Mouse (Mus musculus) adrenal gland, postnatal 36 days (tissue): ENCODE results near the gene Iqcj. TPM values are rescaled to one million over a fixed set of nuclear protein-coding genes. Genes with fewer than 3 reads are reported as not detected.

ENCODE experiments used
- DNase-seq, 2 experiments: peaks; one replicate each; pipeline ENCODE4 v3.0.0; 2021; ENCODE audit warnings: mixed read lengths in 1 of 2
- total RNA-seq, 2 experiments: library from RNA; stranded (reverse); gene quantifications; 2 replicates each; pipeline ENCODE4 v1.2.3; 2021

The Iqcj gene
- total RNA-seq, 2 experiments from 2014 or later = not detected

DNA sequence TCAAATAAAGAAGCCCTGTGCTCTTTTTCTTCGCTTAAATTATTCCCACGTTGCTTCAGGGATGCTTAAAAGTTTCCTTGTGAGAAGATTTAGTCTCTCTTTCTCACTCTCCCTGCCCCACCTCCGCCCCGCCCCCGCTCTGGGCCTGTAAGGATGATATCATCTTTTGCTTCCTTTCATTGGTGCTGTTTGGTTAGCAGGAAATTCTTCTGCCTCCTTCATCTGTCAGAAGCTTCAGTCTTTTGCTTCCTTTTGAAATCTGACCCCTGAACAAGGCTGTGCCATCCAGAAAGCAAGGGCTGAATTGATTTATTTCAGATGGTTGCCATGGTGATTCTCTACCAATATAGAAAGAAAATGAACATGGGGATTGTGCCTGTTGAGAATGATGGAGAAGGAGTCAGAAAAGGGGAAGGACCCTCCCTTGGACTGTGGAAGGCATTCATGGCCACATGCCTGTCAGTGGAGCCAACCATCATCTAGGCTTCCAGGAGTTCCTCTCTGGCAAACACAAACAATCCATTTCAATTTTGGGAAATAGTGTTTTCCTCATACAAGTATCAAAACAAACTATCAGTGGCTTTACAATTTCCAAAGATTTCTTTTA is 62.5 kb downstream of the Iqcj start:
- no peak for DNase-seq

DNA sequence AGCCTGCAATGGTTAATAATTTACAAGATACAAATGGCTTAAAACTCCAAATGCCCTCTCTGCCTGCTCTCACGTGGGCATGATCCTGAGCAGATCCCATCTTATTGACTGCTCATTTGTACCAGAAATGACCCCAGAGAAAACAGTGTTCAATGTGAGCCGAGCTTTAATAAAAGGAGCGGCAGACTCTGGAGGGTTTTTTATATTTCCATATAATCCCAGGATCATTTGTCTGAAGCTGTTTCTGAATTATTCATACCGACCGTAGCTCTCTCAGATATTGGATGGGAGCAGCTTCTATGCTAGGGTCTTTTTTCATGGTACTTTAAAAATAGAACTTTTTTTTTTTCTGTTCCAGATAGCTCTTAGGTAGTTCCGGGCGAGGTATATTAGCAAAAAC is 67.7 kb downstream of the Iqcj start:
- no peak for DNase-seq

DNA sequence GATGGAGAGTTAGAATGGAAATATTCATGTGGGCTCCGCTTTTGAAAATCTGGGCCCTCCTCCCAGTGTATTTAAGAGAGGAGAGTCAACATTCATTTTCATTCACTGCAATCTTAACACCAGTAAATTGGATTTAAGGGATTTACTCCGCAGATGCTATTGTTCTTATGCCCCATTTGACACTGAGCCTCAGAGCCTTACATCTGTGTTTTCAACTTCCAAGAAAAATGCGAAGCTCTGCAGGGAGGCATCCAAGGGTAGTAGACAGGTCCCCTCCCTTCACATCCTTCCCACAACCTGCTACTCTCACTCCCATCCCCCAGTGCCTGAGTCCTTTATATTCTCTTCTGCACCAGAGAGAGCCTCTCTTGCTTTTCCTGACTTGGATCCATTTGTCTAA is 68.1 kb downstream of the Iqcj start:
- no peak for DNase-seq

DNA sequence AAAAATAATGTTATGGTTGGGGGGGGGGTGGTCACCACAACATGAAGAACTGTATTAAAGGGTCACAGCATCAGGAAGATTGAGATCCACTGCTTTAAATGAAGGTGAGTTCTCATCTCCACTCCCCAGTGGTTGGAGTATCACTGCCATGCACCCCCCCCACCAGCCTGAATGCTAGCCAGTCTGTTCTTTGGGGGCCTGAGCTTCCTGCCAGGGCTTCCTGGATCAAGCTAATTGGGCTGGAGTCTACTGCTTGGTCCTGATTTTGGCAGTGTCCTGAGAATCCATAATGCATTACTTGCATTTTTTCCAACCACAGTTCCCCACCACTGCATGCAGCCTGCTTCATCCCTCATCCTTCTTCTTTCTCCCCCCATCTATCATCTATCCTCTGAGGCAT is 68.7 kb downstream of the Iqcj start:
- no peak for DNase-seq

DNA sequence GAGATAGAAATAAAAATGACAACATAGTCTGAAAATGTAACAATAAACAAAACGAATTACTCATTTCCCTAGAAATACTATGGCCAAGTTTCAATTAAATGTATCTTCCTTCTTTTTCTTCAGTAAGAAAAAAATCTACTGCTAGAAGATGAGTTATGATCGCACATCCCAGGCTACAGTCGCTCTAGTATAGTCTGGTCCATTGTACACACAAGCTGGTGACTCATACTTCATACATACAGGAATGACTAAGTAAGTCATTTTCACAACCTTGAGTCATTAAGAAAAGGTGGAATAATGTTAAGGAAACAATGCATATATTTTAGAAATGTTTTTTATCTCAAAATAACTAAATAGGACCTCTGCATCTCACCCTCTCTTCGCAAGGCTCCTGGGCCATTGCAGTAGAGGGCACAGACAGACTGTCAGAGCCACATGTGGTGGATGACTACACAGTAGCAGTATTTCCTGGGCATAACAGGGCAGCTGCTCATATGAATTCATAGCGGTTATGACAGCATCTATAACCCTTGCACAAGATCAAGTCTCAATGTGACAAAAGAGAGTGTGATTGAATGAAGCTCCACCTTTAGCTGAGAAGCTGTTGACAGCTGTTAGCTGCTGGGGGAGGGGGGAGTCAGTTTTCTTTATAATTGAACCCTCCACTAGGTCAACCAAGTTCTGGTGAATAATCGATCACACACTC is 70.1 kb downstream of the Iqcj start:
- DNase-seq = no peak

DNA sequence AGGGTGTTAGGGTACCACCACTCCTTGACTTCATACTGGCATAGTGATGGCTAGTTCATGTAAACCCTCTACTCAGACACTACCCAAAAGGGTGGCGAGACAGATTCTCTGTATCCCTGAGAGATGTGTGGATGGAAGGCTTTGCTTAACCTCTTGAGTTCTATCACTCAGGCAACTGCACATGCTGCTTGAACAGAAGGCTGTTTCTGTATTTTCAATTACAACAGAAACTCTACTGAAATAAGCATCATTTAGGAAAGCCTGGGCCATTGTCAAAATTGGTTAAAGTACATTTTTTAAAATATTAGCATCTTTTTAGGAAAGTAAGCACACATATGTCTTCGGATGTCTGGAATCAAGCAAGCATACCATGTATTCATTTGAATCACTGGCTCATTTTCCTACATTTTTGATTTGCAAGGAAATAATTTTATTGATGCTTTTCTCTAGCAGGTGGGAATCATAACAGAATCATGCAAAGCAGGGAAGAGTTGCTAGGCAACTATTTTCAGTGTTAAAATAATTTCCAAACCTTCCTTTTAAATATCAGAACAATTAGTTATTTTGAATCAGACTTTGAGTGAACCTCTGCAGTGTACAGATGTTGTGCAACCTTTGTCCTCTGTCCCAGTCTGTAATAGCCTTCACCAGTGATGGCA is 82.4 kb downstream of the Iqcj start:
- no peak for DNase-seq

DNA sequence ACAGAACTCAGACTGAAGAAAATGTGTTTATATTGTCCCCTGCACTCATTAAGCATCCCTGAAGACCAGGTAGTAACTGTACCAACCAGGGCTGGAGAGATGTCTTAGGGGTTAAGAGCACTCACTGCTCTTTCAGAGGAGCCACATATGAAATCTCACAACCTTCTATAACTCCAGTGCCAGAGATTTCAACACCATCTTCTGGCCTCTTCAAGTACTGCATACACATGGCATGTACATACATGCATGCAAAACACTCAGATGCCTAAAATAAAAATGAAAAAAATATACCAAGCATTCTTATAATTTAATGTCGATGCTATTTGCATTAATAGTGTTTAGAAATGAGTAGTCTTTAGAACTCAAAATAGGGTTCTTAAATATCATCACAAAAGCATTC is 88.0 kb downstream of the Iqcj start:
- no peak for DNase-seq

DNA sequence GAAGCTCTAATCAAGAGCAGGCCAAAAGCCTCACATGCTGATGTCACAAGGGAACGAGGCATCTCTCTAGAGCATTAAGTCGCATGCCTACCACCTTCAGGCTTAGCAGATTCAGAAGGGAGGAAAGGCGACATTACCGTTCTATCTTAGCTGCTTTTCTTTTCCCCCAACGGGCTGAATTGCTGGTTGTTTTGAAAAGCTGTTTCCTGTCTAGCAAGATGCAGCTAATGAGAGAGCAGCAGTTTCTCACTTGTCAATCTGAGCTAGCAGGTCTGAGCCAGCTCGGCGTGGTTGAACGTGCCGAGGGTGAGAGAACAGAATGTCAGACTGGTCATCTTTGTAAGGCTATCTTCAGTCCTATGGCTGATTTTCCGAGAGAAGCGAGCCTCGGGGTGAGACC is 91.3 kb downstream of the Iqcj start:
- DNase-seq = no peak

DNA sequence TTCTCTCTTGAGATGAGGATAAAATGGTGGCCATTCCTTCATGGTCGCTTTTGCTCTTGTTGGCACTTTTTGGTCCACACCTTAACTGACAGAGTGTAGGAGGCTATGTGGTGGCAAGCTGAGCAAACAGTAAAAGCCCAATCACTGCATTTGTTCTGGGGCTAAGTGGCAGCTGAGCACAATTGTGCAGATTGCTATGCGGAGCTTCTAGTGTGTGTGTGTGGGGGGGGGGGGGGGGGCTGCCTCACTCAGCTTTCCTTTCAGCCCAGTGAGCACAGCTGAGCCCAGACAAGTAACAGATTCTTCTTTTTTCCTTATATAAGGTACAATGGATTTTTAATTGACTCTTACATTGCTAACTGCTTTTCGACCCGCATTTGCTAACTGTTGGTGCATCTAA is 110.4 kb downstream of the Iqcj start:
- no peak for DNase-seq

DNA sequence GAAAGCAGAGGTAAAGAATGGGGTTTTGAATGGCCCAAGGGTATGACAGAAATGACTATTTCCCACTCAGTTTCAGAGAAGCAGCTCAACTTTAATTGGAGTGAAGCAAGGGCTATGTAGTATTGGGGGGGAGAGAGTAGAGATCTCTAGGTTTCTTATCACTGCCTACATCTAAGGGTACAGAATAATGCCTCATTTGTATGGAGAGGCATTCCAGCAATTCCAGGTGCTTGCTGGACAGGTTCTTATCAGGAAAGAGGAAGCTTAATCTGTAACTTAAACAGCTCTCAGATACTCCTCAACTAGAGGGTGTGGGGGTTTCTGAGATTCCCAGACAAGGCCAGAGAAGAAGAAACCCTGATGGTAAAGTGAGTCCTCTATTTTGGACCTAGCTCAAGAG is 120.3 kb downstream of the Iqcj start:
- no peak for DNase-seq

DNA sequence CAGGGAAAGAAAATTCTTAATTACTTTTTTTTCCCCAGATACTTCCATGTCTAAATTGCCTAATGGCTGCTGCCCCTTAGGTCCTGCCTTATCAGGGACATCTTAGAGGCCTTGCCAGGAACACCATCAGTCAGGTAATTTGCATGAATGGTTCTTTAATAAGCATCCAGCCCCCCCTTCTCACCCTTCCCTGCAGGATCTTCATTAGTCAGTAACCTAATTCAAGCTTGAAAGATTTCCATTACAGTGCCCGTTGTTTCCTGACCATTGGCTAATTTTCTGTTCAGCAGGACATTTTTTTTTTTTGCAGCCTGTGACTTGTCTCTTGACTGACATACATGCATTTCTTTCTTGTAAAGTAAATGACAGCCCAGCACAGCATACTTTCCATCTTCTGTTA is 123.8 kb downstream of the Iqcj start:
- DNase-seq = no peak

DNA sequence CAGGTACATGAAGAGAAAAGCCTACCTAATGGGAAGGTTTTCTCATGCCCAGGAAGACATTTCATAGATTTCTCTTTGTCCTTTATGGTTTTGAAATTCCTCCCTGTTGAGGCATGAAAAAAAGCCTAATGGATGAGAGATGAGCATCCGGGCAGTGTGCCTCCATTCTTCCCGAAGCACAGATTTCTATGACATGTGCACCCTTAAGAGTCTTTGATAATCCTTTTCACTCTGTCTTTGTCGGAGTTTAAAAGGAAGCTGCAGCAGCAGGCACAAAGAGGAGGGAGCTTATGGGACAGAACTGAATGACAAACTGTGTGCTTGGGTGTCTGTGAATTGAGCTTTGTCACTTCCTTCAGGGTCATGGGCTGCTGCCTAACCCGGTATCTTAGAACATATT is 127.4 kb downstream of the Iqcj start:
- no peak for DNase-seq

DNA sequence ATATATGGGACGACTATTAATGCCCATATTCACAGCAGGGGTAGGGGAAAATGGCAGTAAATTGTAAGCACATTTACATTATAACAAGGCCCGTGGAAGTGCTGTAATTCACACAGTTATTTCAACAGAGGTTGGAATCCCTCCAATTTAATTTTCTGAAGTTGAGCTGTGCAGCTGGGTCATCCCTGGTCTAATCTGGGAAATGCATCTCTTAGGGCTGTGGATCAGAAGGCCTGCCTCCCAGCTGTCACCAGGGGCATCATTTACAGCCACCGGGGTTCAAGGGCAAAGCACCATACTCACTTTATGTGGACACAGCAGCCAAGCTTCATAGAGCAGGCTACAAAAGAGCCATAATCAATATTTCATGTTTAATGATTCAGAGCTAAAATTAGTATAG is 144.1 kb downstream of the Iqcj start:
- DNase-seq = no peak

DNA sequence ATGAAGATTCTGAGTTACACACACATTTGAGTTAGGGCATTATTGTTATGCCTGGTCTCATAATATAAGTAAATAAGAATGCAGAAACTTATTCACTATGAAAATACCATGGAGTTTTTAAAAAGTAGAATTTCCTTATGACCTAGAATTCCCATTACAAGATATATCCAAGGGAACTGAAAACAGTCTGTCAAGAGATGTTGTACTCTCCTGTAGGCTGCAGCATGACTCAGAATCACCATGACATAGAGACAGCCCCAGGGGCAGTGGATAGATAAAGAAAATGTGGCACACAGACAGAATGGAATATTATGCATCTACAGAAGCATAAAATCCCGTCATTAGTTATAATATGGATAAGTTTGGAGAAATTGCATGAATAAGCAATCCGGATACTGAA is 150.9 kb downstream of the Iqcj start:
- no peak for DNase-seq

DNA sequence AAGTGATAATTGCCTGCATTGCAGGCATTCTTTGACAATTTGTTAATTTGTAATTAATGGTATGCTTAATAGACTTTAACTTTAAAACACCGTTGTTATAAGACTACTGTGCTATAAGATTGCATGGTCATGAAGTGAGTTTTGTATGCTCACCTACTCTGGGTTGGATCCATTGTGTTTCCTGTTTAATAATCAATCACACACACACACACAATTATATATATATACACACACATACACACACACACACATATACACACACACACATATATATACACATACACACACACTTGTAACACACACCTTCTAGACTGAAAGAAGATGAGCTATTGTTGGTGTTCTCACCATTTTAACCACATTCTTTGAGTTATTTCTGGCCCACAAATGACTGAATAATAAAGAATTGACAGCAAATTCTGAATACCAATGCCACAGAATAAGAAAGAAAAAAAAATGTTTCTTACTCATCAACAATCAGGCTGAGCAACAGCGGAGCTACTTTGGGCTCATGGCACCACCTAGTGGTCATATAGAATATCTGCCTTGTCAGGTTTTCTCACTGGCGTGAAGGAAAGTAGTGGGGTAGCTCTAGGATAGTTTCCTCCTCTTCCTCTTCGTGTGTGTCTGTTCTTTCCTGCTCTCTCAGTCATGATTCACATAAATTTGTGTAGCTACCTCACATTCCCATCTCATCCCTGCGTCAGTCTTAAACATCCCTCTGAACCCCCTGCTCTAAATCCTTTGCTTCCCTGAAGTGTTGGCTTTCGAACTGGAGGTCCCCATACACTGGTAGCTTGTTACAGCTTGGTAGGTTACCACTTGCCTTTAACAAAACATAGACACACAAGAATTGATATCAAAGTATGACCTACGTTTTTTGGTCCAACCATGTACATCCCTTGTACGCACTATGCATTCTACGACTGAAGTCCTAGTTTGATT is 153.7 kb downstream of the Iqcj start:
- peak; percentile 8 to 24 for DNase-seq

DNA sequence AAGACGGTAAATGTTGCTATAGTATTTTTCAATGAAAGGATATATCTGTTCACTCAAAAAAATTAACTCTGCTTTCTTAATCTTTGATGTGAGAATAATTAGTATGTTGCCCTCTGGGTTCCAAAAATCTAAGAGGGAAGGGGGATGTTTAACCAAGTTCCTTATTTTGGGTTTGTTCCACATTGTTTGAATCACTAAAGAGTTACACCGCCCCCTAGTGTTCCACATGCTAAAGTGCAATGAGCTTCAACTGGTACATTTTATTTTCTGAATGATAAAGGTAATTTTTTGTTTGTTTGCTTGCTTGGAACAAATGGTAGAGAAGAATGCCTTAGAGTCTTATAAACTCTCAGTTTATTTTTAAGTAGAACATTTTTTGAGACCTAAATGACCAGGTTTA is 161.5 kb downstream of the Iqcj start:
- DNase-seq = no peak

DNA sequence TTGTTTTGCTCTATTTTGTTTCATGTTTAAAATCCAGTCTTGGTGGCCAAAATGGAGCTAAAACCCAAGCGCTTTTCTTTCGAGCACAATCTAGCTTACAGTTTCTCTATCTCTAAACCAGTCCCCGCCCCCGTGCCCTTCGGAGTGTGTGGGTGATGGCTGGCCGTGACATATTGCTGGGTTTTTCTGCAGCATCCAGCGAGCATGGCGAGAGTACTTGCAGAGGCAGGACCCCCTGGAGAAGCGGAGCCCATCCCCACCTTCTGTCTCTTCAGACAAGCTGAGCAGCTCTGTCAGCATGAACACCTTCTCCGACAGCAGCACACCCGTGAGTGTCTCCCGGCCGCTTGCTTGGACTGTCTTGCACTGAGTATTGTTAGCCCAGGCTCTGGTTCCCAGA is 163.1 kb downstream of the Iqcj start:
- peak; percentile 7 to 13 for DNase-seq

DNA sequence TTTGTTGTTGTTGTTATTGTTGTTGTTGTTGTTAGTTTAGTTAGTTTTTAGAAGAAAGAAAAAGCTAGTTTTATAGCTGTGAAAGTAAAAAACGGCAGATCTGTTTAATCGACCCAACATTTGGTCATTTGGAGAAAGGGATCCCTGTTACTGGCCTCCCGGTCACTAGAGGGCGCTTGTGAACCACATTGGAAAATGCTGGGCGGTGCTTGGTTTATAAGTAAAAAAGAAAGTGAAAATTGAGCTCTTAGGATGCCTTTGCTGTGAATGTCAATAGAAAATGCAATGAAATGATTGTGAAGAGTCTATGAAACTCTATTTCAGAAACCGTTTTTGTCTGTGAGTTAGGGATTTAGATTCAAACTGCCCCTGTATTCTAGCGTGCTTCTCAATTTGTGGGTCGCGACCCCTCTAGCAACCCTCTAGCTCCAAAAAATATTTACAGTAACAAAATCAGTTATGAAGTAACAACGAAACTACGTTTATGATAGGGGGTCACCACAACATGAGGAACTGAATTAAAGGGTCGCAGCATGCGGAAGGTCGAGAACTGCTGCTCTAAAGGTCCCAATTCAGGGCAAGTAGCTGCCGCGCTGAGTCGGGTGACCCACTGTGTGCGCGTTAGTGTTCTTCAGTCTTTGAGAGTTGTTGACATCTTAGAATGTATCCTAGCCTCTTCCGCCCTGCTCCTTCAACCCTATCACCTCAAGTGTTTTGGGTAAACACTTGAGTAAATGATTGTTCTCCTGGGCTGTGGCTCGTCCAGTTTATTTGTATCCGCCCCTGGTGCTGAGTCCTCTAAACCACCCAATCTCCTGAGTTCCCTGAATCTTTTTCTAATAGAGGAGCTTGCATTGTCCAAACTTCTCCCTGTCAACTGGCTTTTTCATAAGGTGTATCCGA is 164.6 kb downstream of the Iqcj start:
- peak; percentile 77 to 84 for DNase-seq

DNA sequence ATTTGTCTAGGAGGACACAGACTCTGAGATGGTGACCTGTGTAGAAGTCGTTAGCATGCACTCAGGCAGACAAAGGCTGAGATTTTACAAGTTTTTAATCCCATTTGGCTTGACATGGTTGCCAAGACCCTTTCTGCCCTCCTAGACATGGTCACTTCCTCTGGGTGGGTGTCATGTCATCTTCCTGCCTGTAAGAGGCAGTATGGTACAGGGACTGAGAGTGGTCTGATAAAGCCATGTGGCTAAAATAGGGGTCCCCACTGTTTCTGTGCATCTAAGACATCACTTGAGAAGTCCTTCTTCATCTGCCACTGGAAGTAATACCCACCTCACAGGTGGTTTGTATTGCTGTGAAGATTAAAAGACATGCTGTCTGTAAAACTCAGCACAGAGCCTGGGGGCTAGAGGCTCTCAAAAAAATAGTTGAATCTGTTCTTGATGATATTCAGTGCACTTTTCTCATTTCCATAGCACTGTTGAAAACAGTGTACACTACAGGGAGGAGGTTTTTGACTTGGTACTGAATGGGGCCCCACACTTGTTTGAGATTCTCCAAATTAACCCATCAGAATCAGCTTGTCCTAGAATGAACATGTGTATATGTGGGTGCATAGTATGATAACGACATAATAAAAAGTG is 167.3 kb downstream of the Iqcj start:
- peak in 1 of 2 experiments; percentile 8 for DNase-seq

DNA sequence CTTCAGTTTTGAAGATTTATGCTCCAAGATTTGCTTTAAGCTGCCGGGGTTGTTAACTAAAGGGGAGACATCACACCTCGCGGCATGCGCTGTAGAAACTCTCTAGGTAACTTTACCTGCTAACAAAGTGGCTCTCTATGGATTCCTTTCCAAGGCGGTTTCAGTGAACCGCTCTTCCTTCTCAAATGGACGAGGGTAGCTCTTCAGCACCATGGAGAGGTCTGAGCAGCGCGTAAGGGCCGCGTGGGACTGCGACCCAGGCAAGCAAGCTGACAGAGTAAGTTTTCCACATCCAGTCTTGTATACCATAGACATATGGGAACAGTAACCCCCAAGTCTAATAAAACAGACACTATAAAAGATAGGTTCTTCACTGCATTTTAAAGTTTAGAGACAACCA is 172.7 kb downstream of the Iqcj start, which contains the start of gene Schip1:
Gene Schip1, plus strand, starts transcription at position 72 of the 400 bp plus-strand sequence.
- peak; percentile 55 to 69 for DNase-seq
